Mouse (Mus musculus) adrenal gland, adult 10 weeks (tissue): ENCODE measurements around the gene Yrdc. TPM values are rescaled to one million over a fixed set of nuclear protein-coding genes. Genes with fewer than 3 reads are reported as not detected.

Experiments
- polyA plus RNA-seq: library from polyadenylated mRNA; stranded (reverse); fragments of 350-450 nt; fragmentation: Illumina TruSeq; extraction: RNeasy Lipid Tissue Mini Kit (QIAGEN cat#74804); gene quantifications from one replicate; pipeline ENCODE4 v1.2.3, GENCODE M21; 2014; ENCODE audit warnings: low read depth, low replicate concordance

The Yrdc gene
- polyA plus RNA-seq, result 37.0 TPM

GRCm38 (mm10) chr4:124850261-124850913 lies at the start of gene Yrdc:
TSS of gene Yrdc (plus strand) at chr4:124850679.

GRCm38 (mm10) chr4:124801552-124802308 lies 48.7 kb upstream of the Yrdc start, which contains the start of gene Mtf1:
TSS of gene Mtf1 (plus strand) at chr4:124802104.

GRCm38 (mm10) chr4:124850933-124851658 lies 617 bp downstream of the Yrdc start, which contains the start of gene 1110065P20Rik:
TSS of gene 1110065P20Rik (minus strand) at chr4:124851196.

GRCm38 (mm10) chr4:124861283-124862188 lies 11.1 kb downstream of the Yrdc start, which contains the start of gene Maneal:
TSS of gene Maneal (minus strand) at chr4:124862171.

GRCm38 (mm10) chr4:124880599-124880998 lies 30.1 kb downstream of the Yrdc start, which contains the start of gene Epha10:
TSS of gene Epha10 (plus strand) at chr4:124880899.

Other genes starting within 250 kb of the Yrdc start
- not detected for gene 3100002H09Rik, start 239.9 kb upstream of the Yrdc start, polyA plus RNA-seq
- not detected for gene Pou3f1, start 193.9 kb upstream of the Yrdc start, polyA plus RNA-seq
- 64.4 TPM for gene Utp11, start 157.1 kb upstream of the Yrdc start, polyA plus RNA-seq
- 0.58 TPM for gene Fhl3, start 150.0 kb upstream of the Yrdc start, polyA plus RNA-seq
- 31.5 TPM for gene Sf3a3, start 135.9 kb upstream of the Yrdc start, polyA plus RNA-seq
- gene Inpp5b, start 108.8 kb upstream of the Yrdc start, polyA plus RNA-seq, result 12.0 TPM
- gene Mtf1, start 48.6 kb upstream of the Yrdc start, polyA plus RNA-seq, result 11.6 TPM
- 2.3 TPM for gene 1110065P20Rik, start 517 bp downstream of the Yrdc start, polyA plus RNA-seq
- gene Maneal, start 11.5 kb downstream of the Yrdc start, polyA plus RNA-seq, result 2.3 TPM
- gene Epha10, start 30.2 kb downstream of the Yrdc start, polyA plus RNA-seq, result 0.12 TPM
- gene 9930104L06Rik, start 86.4 kb downstream of the Yrdc start, polyA plus RNA-seq, result 7.6 TPM
- 9.7 TPM for gene Cdca8, start 88.6 kb downstream of the Yrdc start, polyA plus RNA-seq
- 1.8 TPM for gene Rspo1, start 135.8 kb downstream of the Yrdc start, polyA plus RNA-seq
- gene Gnl2, start 165.9 kb downstream of the Yrdc start, polyA plus RNA-seq, result 60.3 TPM
- not detected for gene Dnali1, start 215.0 kb downstream of the Yrdc start, polyA plus RNA-seq
- gene Snip1, start 216.0 kb downstream of the Yrdc start, polyA plus RNA-seq, result 14.4 TPM
- gene Meaf6, start 234.5 kb downstream of the Yrdc start, polyA plus RNA-seq, result 22.6 TPM